Comparison of ENCODE assay signal across 12 mouse cellular contexts in the genomic region with DNA sequence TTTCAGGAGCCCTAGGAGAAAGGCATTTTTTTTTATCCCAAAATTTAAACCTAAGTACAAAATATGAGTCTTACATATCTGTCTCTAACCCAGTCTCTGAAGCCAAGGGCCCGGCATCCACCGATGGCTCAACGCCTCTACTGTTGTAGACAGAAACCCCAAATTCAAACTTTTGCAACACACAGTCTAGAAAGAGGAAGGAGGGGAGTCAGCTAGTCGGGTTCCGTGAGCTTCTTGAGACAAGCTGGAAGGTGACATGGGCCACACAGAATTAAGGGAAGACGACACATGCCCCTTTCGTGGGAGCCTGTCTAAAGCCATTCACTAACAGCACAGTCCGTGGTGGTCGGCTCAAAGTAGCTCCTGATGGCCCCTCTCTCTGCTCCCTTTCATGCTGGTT.
DNase-seq lines count a peak whose midpoint lies in the region; ATAC-seq and TF ChIP-seq lines count a peak whose summit lies in the region.
"Had no signal": no experiment of that assay in that cellular context is flagged by ENCODE, and none has a peak within 500 bp of the region (broad histone marks: within the 10 kb centered on the region; RNA-seq: fewer than 3 reads in every experiment).

No protein-coding gene starts in this region.

- TF ChIP-seq POLR2A in lung, adult 2 months (IDR thresholded peaks at IDR 0.05; ENCODE audit: borderline replicate concordance, extremely low read depth, low read depth, low read length): no peak

- no peaks in the 10 kb centered on the region for H3K79me2 ChIP-seq in macrophage (ENCODE audit: inconsistent target)

- ATAC-seq in lung, embryonic 14.5 days (ENCODE audit: insufficient read depth): no peak
- no peak for ATAC-seq in embryonic facial prominence, embryonic 11.5 days (replicated peaks; ENCODE audit: insufficient number of reproducible peaks, low FRiP score, low TSS enrichment, low read depth)
- no peak for ATAC-seq in inflammation-experienced regulatory T-cells, adult 6 months

- H3K27me3 ChIP-seq in heart, embryonic 10.5 days (ENCODE audit: insufficient read depth, poor library complexity, severe bottlenecking): no peaks in the 10 kb centered on the region
- H3K27me3 ChIP-seq in lung, embryonic 14.5 days (ENCODE audit: insufficient read depth, low read length): no peaks in the 10 kb centered on the region
- H3K27me3 ChIP-seq in embryonic facial prominence, embryonic 11.5 days (ENCODE audit: control insufficient read depth, insufficient read depth, low read length): no peaks in the 10 kb centered on the region

- WGBS in heart, embryonic 10.5 days: 85% methylated on average over 9 of the region's 9 CpGs
- 76% methylated on average over 9 of the region's 9 CpGs for WGBS in lung, embryonic 14.5 days
- 89% methylated on average over 9 of the region's 9 CpGs for WGBS in lung, adult 2 months
- 81% methylated on average over 9 of the region's 9 CpGs for WGBS in embryonic facial prominence, embryonic 11.5 days
- WGBS in macrophage (ENCODE audit: missing documents): 15% methylated on average over 9 of the region's 9 CpGs

- H3K9ac ChIP-seq in lung, embryonic 14.5 days: no peak overlapping the region
- H3K9ac ChIP-seq in embryonic facial prominence, embryonic 11.5 days (replicated peaks; ENCODE audit: low read length): no peak overlapping the region

- no peak for TF ChIP-seq CTCF in lung, embryonic 14.5 days (IDR thresholded peaks at IDR 0.05; ENCODE audit: low read depth)
- TF ChIP-seq CTCF in lung, adult 2 months (IDR thresholded peaks at IDR 0.05; ENCODE audit: insufficient read depth, low read length): no peak

- DNase-seq in heart, embryonic 10.5 days (ENCODE audit: low spot score): no peak
- DNase-seq in heart, adult 11 months: no peak
- DNase-seq in lung, embryonic 14.5 days: no peak
- no peak for DNase-seq in lung, adult 2 months
- no peak for DNase-seq in embryonic facial prominence, embryonic 11.5 days (ENCODE audit: low spot score)
- DNase-seq in thymus, postnatal 10 days (ENCODE audit: low spot score in 2 of 2): no peak
- DNase-seq: adrenal gland, postnatal 14 days; cerebellum, postnatal 25 days; kidney, postnatal 25 days; lung, adult 18-20 months had no signal

- H3K36me3 ChIP-seq in heart, embryonic 10.5 days: no peaks in the 10 kb centered on the region
- H3K36me3 ChIP-seq in lung, embryonic 14.5 days (ENCODE audit: insufficient read depth): no peaks in the 10 kb centered on the region
- no peaks in the 10 kb centered on the region for H3K36me3 ChIP-seq in embryonic facial prominence, embryonic 11.5 days (replicated peaks; ENCODE audit: control insufficient read depth, insufficient read depth, low read depth, low read length)
- no peaks in the 10 kb centered on the region for H3K36me3 ChIP-seq in macrophage (ENCODE audit: inconsistent target)

- no peaks in the 10 kb centered on the region for H3K9me3 ChIP-seq in heart, embryonic 10.5 days
- no peaks in the 10 kb centered on the region for H3K9me3 ChIP-seq in lung, embryonic 14.5 days (ENCODE audit: low read depth, low read length)
- H3K9me3 ChIP-seq in embryonic facial prominence, embryonic 11.5 days (replicated peaks; ENCODE audit: control insufficient read depth, low read length): no peaks in the 10 kb centered on the region

- H3K4me1 ChIP-seq in heart, embryonic 10.5 days: peaks cover 34% of the 10 kb centered on the region
- H3K4me1 ChIP-seq in lung, embryonic 14.5 days (ENCODE audit: insufficient read depth): 0 out of 2 replicates have a peak, but pooled peaks cover 3% of the 10 kb centered on the region
- H3K4me1 ChIP-seq in lung, adult 2 months (ENCODE audit: control insufficient read depth, insufficient read depth, low read length): no peaks in the 10 kb centered on the region
- H3K4me1 ChIP-seq in embryonic facial prominence, embryonic 11.5 days (ENCODE audit: control insufficient read depth, insufficient read depth, low read length): peaks cover 3% of the 10 kb centered on the region

- H3K27ac ChIP-seq in heart, embryonic 10.5 days: peak overlapping the region; percentile 83
- 0 out of 2 replicates have a peak overlapping the region, but pooled peaks have one; percentile 45 for H3K27ac ChIP-seq in lung, embryonic 14.5 days (ENCODE audit: low read depth)
- H3K27ac ChIP-seq in embryonic facial prominence, embryonic 11.5 days (replicated peaks; ENCODE audit: low read depth, low read length): 0 out of 2 replicates have a peak overlapping the region, but pooled peaks have one; percentile 56
- peak overlapping the region; percentile 43 for H3K27ac ChIP-seq in macrophage

- no peak overlapping the region for H3K4me3 ChIP-seq in heart, embryonic 10.5 days
- no peak overlapping the region for H3K4me3 ChIP-seq in lung, embryonic 14.5 days (ENCODE audit: low read depth, low read length)
- no peak overlapping the region for H3K4me3 ChIP-seq in lung, adult 2 months (replicated peaks; ENCODE audit: extremely low read depth, low read depth, low read length)
- H3K4me3 ChIP-seq in embryonic facial prominence, embryonic 11.5 days (ENCODE audit: low read depth, low read length): no peak overlapping the region
- H3K4me3 ChIP-seq in macrophage (ENCODE audit: inconsistent target): no peak overlapping the region

- no peak overlapping the region for H3K4me2 ChIP-seq in lung, embryonic 14.5 days
- H3K4me2 ChIP-seq in embryonic facial prominence, embryonic 11.5 days (ENCODE audit: low read depth, low read length): no peak overlapping the region
